Comparison of ENCODE assay signal across 22 mouse cellular contexts in genomic region chrX:110199902-110200301, GRCm38 (mm10).
A peak's percentile ranks its signal among the peaks of the same experiment; 100 is the strongest.
DNase-seq lines count a peak whose midpoint lies in the region; ATAC-seq and TF ChIP-seq lines count a peak whose summit lies in the region.
"Had no signal": no experiment of that assay in that cellular context is flagged by ENCODE, and none has a peak within 500 bp of the region (broad histone marks: within the 10 kb centered on the region; RNA-seq: fewer than 3 reads in every experiment).

No protein-coding gene starts in this region.

- no peaks in the 10 kb centered on the region for H3K36me3 ChIP-seq in kidney, embryonic 14.5 days (ENCODE audit: control insufficient read depth, insufficient read depth, low read length)
- H3K36me3 ChIP-seq in kidney, embryonic 16.5 days (ENCODE audit: insufficient read depth, low read length): no peaks in the 10 kb centered on the region
- H3K36me3 ChIP-seq in stomach, postnatal 0 days (ENCODE audit: control insufficient read depth, insufficient read depth, low read length): no peaks in the 10 kb centered on the region
- H3K36me3 ChIP-seq in intestine, embryonic 16.5 days (ENCODE audit: control insufficient read depth, insufficient read depth, low read length): no peaks in the 10 kb centered on the region
- H3K36me3 ChIP-seq: embryonic facial prominence, embryonic 12.5 days; forebrain, embryonic 15.5 days; G1E; heart, embryonic 15.5 days; hindbrain, embryonic 13.5 days had no signal

- no peak overlapping the region for H3K4me3 ChIP-seq in kidney, embryonic 14.5 days (ENCODE audit: low read length)
- H3K4me3 ChIP-seq in kidney, embryonic 16.5 days (ENCODE audit: low read length): no peak overlapping the region
- H3K4me3 ChIP-seq in stomach, postnatal 0 days (ENCODE audit: low read depth, low read length): no peak overlapping the region
- H3K4me3 ChIP-seq in intestine, embryonic 16.5 days (ENCODE audit: low read length): no peak overlapping the region
- H3K4me3 ChIP-seq: embryonic facial prominence, embryonic 12.5 days; forebrain, embryonic 15.5 days; heart, embryonic 15.5 days; hindbrain, embryonic 13.5 days had no signal

- no peak overlapping the region for H3K4me2 ChIP-seq in kidney, embryonic 14.5 days (replicated peaks; ENCODE audit: low read depth, low read length)
- H3K4me2 ChIP-seq in kidney, embryonic 16.5 days (replicated peaks; ENCODE audit: low read depth, low read length): no peak overlapping the region
- H3K4me2 ChIP-seq in stomach, postnatal 0 days (replicated peaks; ENCODE audit: low read depth): no peak overlapping the region
- no peak overlapping the region for H3K4me2 ChIP-seq in intestine, embryonic 16.5 days (ENCODE audit: low read depth, low read length)
- H3K4me2 ChIP-seq: embryonic facial prominence, embryonic 12.5 days; forebrain, embryonic 15.5 days; heart, embryonic 11.5 days; heart, embryonic 15.5 days; hindbrain, embryonic 13.5 days had no signal

- H3K9ac ChIP-seq in kidney, embryonic 14.5 days (ENCODE audit: low read depth, low read length): no peak overlapping the region
- H3K9ac ChIP-seq in kidney, embryonic 16.5 days (replicated peaks; ENCODE audit: low read length): no peak overlapping the region
- no peak overlapping the region for H3K9ac ChIP-seq in stomach, postnatal 0 days (ENCODE audit: low read length)
- no peak overlapping the region for H3K9ac ChIP-seq in intestine, embryonic 16.5 days (ENCODE audit: low read depth, low read length)
- H3K9ac ChIP-seq: embryonic facial prominence, embryonic 12.5 days; forebrain, embryonic 15.5 days; heart, embryonic 15.5 days; hindbrain, embryonic 13.5 days had no signal

- 68% methylated on average over 5 of the region's 6 CpGs for WGBS in kidney, embryonic 14.5 days
- WGBS in kidney, embryonic 16.5 days: 49% methylated on average over 6 of the region's 6 CpGs
- 67% methylated on average over 5 of the region's 6 CpGs for WGBS in stomach, postnatal 0 days
- WGBS in intestine, embryonic 16.5 days: 76% methylated on average over 6 of the region's 6 CpGs

- no peak for TF ChIP-seq CTCF in stomach, postnatal 0 days (IDR thresholded peaks at IDR 0.05; ENCODE audit: low read depth)

- DNase-seq in kidney, adult 11 months: peak; percentile 31
- peak; percentile 47 to 49 for DNase-seq in kidney, postnatal 36 days
- DNase-seq in cerebellum, adult 9-10 months: no peak
- DNase-seq in stomach, postnatal 0 days (ENCODE audit: low spot score): no peak
- DNase-seq: adrenal gland, postnatal 10 days; B cell, adult 2 months; cerebellum, adult 11 months; cerebellum, adult 8-10 months; cerebellum, postnatal 25 days; gastrocnemius, postnatal 36 days; heart, adult 11 months; heart, postnatal 14 days had no signal

- no peak for ATAC-seq in kidney, embryonic 14.5 days (ENCODE audit: low FRiP score, low TSS enrichment)
- ATAC-seq in kidney, embryonic 16.5 days (ENCODE audit: low FRiP score, low TSS enrichment): peak; percentile 75; the same call in 1 of the 2 replicates
- ATAC-seq in stomach, postnatal 0 days (ENCODE audit: low FRiP score, low TSS enrichment): no peak
- no peak for ATAC-seq in intestine, embryonic 16.5 days
- ATAC-seq: CD4-positive, CD25-positive, alpha-beta regulatory T cell, adult 4 months; forebrain, embryonic 15.5 days had no signal

- no peaks in the 10 kb centered on the region for H3K9me3 ChIP-seq in kidney, embryonic 14.5 days (ENCODE audit: control insufficient read depth, low read length)
- no peaks in the 10 kb centered on the region for H3K9me3 ChIP-seq in kidney, embryonic 16.5 days (ENCODE audit: low read length)
- no peaks in the 10 kb centered on the region for H3K9me3 ChIP-seq in stomach, postnatal 0 days (ENCODE audit: control insufficient read depth, low read length)
- H3K9me3 ChIP-seq in intestine, embryonic 16.5 days (ENCODE audit: control insufficient read depth, low read length): no peaks in the 10 kb centered on the region
- H3K9me3 ChIP-seq: embryonic facial prominence, embryonic 12.5 days; forebrain, embryonic 15.5 days; G1E; heart, embryonic 15.5 days; hindbrain, embryonic 13.5 days had no signal

- no peak for TF ChIP-seq EP300 in stomach, postnatal 0 days (optimal IDR thresholded peaks at IDR 0.05)

- no peak overlapping the region for H3K27ac ChIP-seq in kidney, embryonic 14.5 days (ENCODE audit: low read depth, low read length)
- no peak overlapping the region for H3K27ac ChIP-seq in kidney, embryonic 16.5 days (ENCODE audit: low read length)
- H3K27ac ChIP-seq in stomach, postnatal 0 days (replicated peaks): no peak overlapping the region
- no peak overlapping the region for H3K27ac ChIP-seq in intestine, embryonic 16.5 days (ENCODE audit: low read length)
- H3K27ac ChIP-seq: embryonic facial prominence, embryonic 12.5 days; forebrain, embryonic 15.5 days; heart, embryonic 15.5 days; hindbrain, embryonic 13.5 days had no signal

- H3K4me1 ChIP-seq in kidney, embryonic 14.5 days (ENCODE audit: control insufficient read depth, insufficient read depth, low read length): no peaks in the 10 kb centered on the region
- H3K4me1 ChIP-seq in kidney, embryonic 16.5 days (ENCODE audit: insufficient read depth, low read length): no peaks in the 10 kb centered on the region
- H3K4me1 ChIP-seq in stomach, postnatal 0 days (replicated peaks; ENCODE audit: control insufficient read depth, insufficient read depth): no peaks in the 10 kb centered on the region
- H3K4me1 ChIP-seq in intestine, embryonic 16.5 days (ENCODE audit: control insufficient read depth, insufficient read depth, low read length): no peaks in the 10 kb centered on the region
- H3K4me1 ChIP-seq: embryonic facial prominence, embryonic 12.5 days; forebrain, embryonic 15.5 days; heart, embryonic 15.5 days; hindbrain, embryonic 13.5 days had no signal

- no peaks in the 10 kb centered on the region for H3K27me3 ChIP-seq in kidney, embryonic 14.5 days (ENCODE audit: control insufficient read depth, insufficient read depth, low read length)
- no peaks in the 10 kb centered on the region for H3K27me3 ChIP-seq in kidney, embryonic 16.5 days (ENCODE audit: insufficient read depth, low read length)
- H3K27me3 ChIP-seq in stomach, postnatal 0 days (ENCODE audit: control insufficient read depth, insufficient read depth, low read length): no peaks in the 10 kb centered on the region
- H3K27me3 ChIP-seq in intestine, embryonic 16.5 days (replicated peaks; ENCODE audit: control insufficient read depth, insufficient read depth, low read length): no peaks in the 10 kb centered on the region
- H3K27me3 ChIP-seq: embryonic facial prominence, embryonic 12.5 days; forebrain, embryonic 15.5 days; heart, embryonic 15.5 days; hindbrain, embryonic 13.5 days had no signal

Comparison
In these comparisons a context has a peak if more than half of its experiments do, and no peak if none do; other contexts are left out.
1. DNase-seq: peak in kidney, adult 11 months (single experiment) and kidney, postnatal 36 days (2 of 2); none in cerebellum, adult 9-10 months (single experiment) and stomach, postnatal 0 days (single experiment).